Mouse (Mus musculus) neural tube, embryonic 12.5 days (tissue): Measurements from ENCODE around the gene Col6a2. TPM values are rescaled to one million over a fixed set of nuclear protein-coding genes. Genes with fewer than 3 reads are reported as not detected.

Experiments
- ATAC-seq: fragments of 200-750 bp; cut with Nextera tagmentation; 2 replicates; pipeline ENCODE4 v1.8.0; 2017; ENCODE audit warnings: low read depth, mild to moderate bottlenecking, moderate TSS enrichment, moderate library complexity; ENCODE audit not compliant: low FRiP score
- H3K27ac ChIP-seq: fragments of 300-500 bp; sonication (generic); 2 replicates; pipeline ENCODE4 v1.5.1; 2016
- H3K27me3 ChIP-seq: fragments of 300-500 bp; sonication (generic); replicated peaks from 2 replicates; pipeline ENCODE4 v1.6.1; 2016; ENCODE audit warnings: mild to moderate bottlenecking
- H3K36me3 ChIP-seq: fragments of 300-500 bp; sonication (generic); 2 replicates; pipeline ENCODE4 v1.6.1; 2016; ENCODE audit warnings: mild to moderate bottlenecking
- H3K4me1 ChIP-seq: fragments of 300-500 bp; sonication (generic); 2 replicates; pipeline ENCODE4 v1.6.1; 2016
- H3K4me2 ChIP-seq: fragments of 300-500 bp; sonication (generic); replicated peaks from 2 replicates; pipeline ENCODE4 v1.6.1; 2016; ENCODE audit warnings: mild to moderate bottlenecking
- H3K4me3 ChIP-seq: fragments of 300-500 bp; sonication (generic); 2 replicates; pipeline ENCODE4 v1.5.1; 2016
- H3K9ac ChIP-seq: fragments of 300-500 bp; sonication (generic); 2 replicates; pipeline ENCODE4 v1.6.1; 2016; ENCODE audit warnings: mild to moderate bottlenecking
- H3K9me3 ChIP-seq: fragments of 300-500 bp; sonication (generic); 2 replicates; pipeline ENCODE4 v1.6.1; 2016; ENCODE audit warnings: mild to moderate bottlenecking
- WGBS: fragments of 180-500 bp; shearing (Covaris S2); methylation state at CpG from one replicate; pipeline ENCODE4 v1.1.7; 2016; 5-methylcytosine and 5-hydroxymethylcytosine counted together
- polyA plus RNA-seq: library from polyadenylated mRNA; unstranded; fragments of >200 nt; fragmentation: Nextera tagmentation; extraction: Ambion mirVana; gene quantifications from 2 replicates; pipeline ENCODE4 v1.2.1, GENCODE M21; 2016

Gene Col6a2
- polyA plus RNA-seq, 1 experiment from 2014 or later: 31.0 TPM

DNA sequence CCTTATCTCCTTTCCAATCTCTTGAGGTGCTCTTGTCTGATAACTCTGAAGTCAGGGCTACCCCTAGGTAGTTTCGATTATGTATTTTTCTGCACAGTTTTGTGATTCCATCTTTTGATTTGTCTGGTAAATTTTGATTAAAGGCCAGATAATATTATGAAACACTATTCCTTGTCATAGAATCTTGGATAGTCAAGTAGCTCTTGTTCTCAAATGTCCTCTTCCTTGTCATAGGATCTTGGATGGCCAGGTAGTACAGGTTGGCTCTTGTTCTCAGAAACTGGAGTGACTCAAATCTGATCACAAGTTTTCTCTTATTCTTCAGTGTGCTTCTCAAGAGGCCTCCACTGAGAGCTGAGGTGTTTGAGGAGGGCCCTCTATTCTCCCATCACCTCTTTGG, 7.2 kb upstream of the Col6a2 start:
- Histone ChIP-seq H3K9me3 (no peaks in the 10 kb centered on the region), H3K4me2 (no peak overlapping the region), H3K9ac (no peak overlapping the region), H3K4me1 (no peaks in the 10 kb centered on the region), H3K4me3 (no peak overlapping the region), H3K27ac (no peak overlapping the region), H3K27me3 (no peaks in the 10 kb centered on the region), H3K36me3 (no peaks in the 10 kb centered on the region)
- no peak for ATAC-seq
- WGBS: 90% methylated on average over 1 of the region's 1 CpGs

DNA sequence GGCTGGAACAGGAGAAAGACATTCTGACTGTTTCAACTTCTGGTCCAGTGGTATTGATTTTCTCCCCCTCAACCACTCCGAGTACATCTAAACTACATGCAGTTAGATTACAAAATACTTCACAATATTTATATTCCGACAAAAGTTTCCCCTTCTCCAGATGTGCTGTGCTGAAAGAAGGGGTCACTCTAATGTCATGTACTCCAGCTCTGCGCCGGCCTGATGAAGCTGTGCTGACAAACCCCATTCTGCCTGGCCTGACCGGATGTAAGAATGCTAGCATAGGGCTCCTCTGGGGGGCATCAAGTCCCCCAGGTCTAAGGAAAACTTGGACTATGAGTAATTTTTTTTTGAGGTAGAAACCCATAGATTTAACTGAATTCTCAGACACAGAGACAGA, 4.3 kb upstream of the Col6a2 start:
- H3K27ac ChIP-seq: no peak overlapping the region
- 91% methylated on average over 5 of the region's 5 CpGs for WGBS
- ATAC-seq: no peak
- peaks cover 7% of the 10 kb centered on the region for H3K4me1 ChIP-seq
- H3K9ac ChIP-seq: no peak overlapping the region
- H3K4me3 ChIP-seq: no peak overlapping the region
- H3K36me3 ChIP-seq: no peaks in the 10 kb centered on the region
- no peak overlapping the region for H3K4me2 ChIP-seq
- H3K27me3 ChIP-seq: no peaks in the 10 kb centered on the region
- H3K9me3 ChIP-seq: no peaks in the 10 kb centered on the region

DNA sequence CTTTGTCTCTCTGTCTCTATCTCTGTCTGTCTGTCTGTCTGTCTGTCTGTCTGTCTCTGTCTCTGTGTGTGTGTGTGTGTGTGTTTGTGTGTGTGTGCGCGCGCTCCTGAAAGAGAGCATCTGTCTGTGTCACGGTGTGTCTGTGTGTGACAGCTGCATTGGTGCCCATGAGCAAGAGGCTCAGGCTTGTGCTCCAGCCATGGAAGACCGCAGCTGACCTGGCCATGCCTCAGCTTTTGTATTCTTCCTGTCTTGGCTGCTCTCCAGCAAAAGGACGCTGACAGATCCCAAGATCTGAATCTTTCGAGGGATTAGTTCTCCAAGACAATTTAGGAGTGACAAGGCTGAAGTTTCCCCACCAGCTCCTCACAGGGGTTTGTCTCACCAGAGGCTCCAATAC, 1.5 kb upstream of the Col6a2 start:
- Histone ChIP-seq H3K27ac (no peak overlapping the region), H3K9ac (no peak overlapping the region), H3K4me1 (peaks cover 7% of the 10 kb centered on the region), H3K4me3 (no peak overlapping the region), H3K4me2 (no peak overlapping the region), H3K27me3 (no peaks in the 10 kb centered on the region), H3K9me3 (no peaks in the 10 kb centered on the region), H3K36me3 (no peaks in the 10 kb centered on the region)
- no peak for ATAC-seq
- WGBS: 86% methylated on average over 7 of the region's 7 CpGs

DNA sequence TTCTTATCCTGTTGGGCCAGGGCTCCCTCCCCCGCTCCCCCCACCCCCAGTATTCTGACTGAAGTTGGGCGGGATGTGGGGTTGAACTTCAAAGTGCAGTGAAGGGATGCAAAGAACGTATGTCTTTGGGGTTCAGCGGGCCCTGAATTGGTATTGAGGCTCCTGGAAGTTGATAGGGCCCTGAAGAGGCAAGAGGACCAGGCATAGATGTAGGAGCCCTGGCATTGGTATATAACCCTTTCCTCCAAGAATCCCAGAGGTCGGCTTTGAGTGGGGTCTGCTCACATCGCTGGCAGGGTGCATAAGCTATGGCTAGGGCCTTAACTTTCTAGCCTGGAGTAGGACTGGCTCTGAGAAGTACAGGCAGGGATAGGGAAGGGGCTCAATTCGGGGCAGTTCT, 304 bp upstream of the Col6a2 start:
- Histone ChIP-seq H3K36me3 (no peaks in the 10 kb centered on the region), H3K4me2 (peak overlapping the region; percentile 68), H3K4me1 (peaks cover 7% of the 10 kb centered on the region), H3K27ac (no peak overlapping the region), H3K4me3 (peak overlapping the region; percentile 37; the same call in 1 of the 2 replicates), H3K9me3 (no peaks in the 10 kb centered on the region), H3K9ac (no peak overlapping the region), H3K27me3 (no peaks in the 10 kb centered on the region)
- ATAC-seq: peak; percentile 44; the same call in 1 of the 2 replicates
- WGBS: 17% methylated on average over 7 of the region's 7 CpGs

DNA sequence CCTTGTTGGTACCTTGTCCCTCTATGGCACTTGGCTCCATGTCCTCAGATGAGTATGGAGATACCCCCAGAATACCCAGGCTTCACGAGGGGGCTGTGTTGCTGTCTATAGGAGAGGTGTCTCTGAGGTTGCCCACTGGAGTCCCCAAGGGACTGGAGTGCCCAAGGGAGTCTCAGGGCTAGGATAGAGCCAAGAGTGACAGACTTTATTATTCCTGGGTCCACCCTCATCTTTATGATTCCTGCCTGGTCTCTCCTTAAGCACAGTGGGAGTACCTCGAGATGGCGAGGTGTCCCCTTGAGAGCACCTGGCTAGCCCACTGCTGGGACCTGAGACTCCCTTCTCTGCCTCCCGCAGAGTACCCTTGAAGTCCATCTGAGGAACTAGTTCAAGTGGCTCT, 1.0 kb downstream of the Col6a2 start:
- H3K9ac ChIP-seq: no peak overlapping the region
- ATAC-seq: no peak
- peak overlapping the region; percentile 68; the same call in 1 of the 2 replicates for H3K4me2 ChIP-seq
- peaks cover 7% of the 10 kb centered on the region for H3K4me1 ChIP-seq
- WGBS: 77% methylated on average over 4 of the region's 4 CpGs
- H3K27me3 ChIP-seq: no peaks in the 10 kb centered on the region
- H3K4me3 ChIP-seq: peak overlapping the region; percentile 37; the same call in 1 of the 2 replicates
- H3K27ac ChIP-seq: no peak overlapping the region
- no peaks in the 10 kb centered on the region for H3K36me3 ChIP-seq
- no peaks in the 10 kb centered on the region for H3K9me3 ChIP-seq

DNA sequence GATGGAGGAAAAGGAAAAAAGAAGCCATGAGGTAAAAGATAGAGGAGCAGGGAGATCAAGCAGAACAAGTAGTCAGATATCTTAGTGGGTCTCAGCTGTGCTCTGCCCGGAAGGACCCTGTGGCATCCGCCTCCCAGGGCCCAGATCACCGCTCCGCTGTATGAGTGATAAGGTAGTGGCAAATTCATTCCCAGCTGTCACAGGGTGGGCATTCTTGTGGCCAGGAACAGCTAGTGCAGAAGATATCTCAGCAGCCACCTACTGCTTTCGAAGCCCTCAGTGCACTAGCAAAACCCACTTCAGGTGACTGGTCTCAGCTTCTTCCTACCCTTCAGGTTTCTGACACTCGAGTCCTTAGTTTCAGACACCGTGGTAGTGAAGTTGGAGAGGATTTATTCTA, 11.0 kb downstream of the Col6a2 start:
- H3K9ac ChIP-seq: no peak overlapping the region
- WGBS: 92% methylated on average over 7 of the region's 7 CpGs
- no peaks in the 10 kb centered on the region for H3K4me1 ChIP-seq
- no peaks in the 10 kb centered on the region for H3K36me3 ChIP-seq
- H3K27ac ChIP-seq: no peak overlapping the region
- H3K9me3 ChIP-seq: no peaks in the 10 kb centered on the region
- no peaks in the 10 kb centered on the region for H3K27me3 ChIP-seq
- H3K4me2 ChIP-seq: no peak overlapping the region
- H3K4me3 ChIP-seq: no peak overlapping the region
- ATAC-seq: no peak

DNA sequence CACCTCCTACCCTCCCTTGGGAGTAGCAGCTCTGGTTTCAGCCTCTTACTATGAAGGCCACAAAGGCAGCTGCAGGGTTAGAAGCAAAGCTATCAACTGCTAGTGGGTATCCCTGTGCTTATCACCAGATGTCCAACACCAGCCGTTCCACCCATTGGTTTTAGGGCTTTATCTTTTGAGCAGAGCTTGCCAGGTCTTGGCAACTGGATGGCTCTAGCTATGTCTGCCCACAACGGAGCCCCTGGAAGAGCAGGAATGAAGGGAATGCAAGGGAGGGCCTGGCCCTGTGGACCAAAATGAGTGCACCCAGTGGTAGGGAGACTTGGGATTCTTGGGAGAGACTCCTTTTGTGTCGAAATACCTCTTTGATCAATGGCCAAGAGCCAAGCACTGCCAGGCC, 20.7 kb downstream of the Col6a2 start:
- Histone ChIP-seq H3K9me3 (no peaks in the 10 kb centered on the region), H3K4me2 (no peak overlapping the region), H3K36me3 (no peaks in the 10 kb centered on the region), H3K27me3 (no peaks in the 10 kb centered on the region), H3K4me3 (no peak overlapping the region), H3K27ac (no peak overlapping the region), H3K9ac (no peak overlapping the region), H3K4me1 (no peaks in the 10 kb centered on the region)
- ATAC-seq: no peak
- WGBS: 91% methylated on average over 3 of the region's 3 CpGs

DNA sequence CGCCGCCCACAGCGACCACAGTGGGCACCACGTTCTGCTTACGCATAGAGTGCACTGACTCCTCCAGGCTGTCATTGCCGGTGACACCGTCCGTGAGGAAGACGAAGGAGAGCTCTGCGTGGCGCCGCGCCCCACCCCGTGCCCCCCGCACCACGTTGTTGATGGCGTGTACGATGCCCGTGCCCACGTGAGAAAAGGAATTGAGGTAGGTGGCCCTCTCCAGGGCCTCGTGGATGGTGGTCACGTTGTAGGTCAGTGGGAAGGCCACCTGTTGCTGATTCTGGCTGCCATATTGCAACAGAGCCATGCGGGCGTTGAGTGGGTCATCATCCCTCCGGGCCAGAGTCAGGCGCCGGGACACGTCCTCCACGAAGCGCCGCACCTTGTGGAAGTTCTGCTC, 27.1 kb downstream of the Col6a2 start:
- no peak overlapping the region for H3K4me3 ChIP-seq
- 93% methylated on average over 31 of the region's 31 CpGs for WGBS
- H3K36me3 ChIP-seq: no peaks in the 10 kb centered on the region
- H3K4me2 ChIP-seq: no peak overlapping the region
- no peaks in the 10 kb centered on the region for H3K9me3 ChIP-seq
- H3K9ac ChIP-seq: no peak overlapping the region
- no peak for ATAC-seq
- no peak overlapping the region for H3K27ac ChIP-seq
- H3K27me3 ChIP-seq: no peaks in the 10 kb centered on the region
- H3K4me1 ChIP-seq: no peaks in the 10 kb centered on the region

DNA sequence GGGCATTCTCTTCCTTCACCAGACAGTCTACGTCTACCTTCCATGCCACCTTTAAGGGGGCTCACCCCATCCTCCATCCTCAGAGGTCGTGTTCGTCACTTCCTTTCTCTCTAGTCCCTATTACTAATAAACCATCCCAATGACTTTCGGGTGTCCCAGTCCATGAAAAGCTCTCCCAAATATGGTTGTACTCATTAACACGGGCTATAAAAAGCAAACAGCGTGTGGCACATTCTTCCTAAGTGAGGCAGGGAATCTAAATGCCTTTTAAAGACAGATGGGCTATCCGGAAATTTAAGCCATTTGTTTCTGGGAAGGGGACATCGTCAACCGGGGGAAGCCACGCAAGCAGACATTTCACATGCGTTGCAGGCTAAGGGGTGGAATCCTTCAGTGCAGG, 33.2 kb downstream of the Col6a2 start:
- 63% methylated on average over 11 of the region's 11 CpGs for WGBS
- ATAC-seq: no peak

DNA sequence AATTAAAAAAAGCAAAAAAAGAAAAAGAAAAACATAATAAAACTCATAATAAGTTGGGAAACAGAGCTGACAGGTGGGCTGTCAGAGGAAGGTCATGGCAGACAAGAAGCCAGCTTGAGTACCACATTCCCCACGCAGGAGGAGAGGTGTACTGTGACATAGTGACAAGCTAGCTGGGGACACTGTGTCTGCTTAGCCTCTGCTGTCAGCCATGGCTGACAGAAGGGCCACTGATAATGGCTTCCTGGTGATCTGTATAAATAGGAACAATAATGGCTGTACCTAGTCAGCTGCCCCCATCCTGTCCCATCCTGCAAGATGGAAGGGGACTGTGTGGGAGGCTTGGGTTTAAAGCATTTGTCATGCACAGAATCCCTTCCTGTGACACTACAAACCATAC, 37.2 kb downstream of the Col6a2 start:
- Histone ChIP-seq H3K27me3 (no peaks in the 10 kb centered on the region), H3K4me2 (no peak overlapping the region), H3K9ac (no peak overlapping the region), H3K27ac (no peak overlapping the region), H3K36me3 (no peaks in the 10 kb centered on the region), H3K9me3 (no peaks in the 10 kb centered on the region), H3K4me3 (no peak overlapping the region), H3K4me1 (no peaks in the 10 kb centered on the region)
- 62% methylated on average over 1 of the region's 1 CpGs for WGBS
- ATAC-seq: no peak

More for the DNA sequence above, 33.2 kb downstream of the Col6a2 start:
- no peak overlapping the region for H3K4me2 ChIP-seq
- no peaks in the 10 kb centered on the region for H3K27me3 ChIP-seq
- H3K4me1 ChIP-seq: no peaks in the 10 kb centered on the region
- no peaks in the 10 kb centered on the region for H3K9me3 ChIP-seq
- no peak overlapping the region for H3K4me3 ChIP-seq
- H3K9ac ChIP-seq: no peak overlapping the region
- H3K36me3 ChIP-seq: no peaks in the 10 kb centered on the region
- no peak overlapping the region for H3K27ac ChIP-seq

DNA sequence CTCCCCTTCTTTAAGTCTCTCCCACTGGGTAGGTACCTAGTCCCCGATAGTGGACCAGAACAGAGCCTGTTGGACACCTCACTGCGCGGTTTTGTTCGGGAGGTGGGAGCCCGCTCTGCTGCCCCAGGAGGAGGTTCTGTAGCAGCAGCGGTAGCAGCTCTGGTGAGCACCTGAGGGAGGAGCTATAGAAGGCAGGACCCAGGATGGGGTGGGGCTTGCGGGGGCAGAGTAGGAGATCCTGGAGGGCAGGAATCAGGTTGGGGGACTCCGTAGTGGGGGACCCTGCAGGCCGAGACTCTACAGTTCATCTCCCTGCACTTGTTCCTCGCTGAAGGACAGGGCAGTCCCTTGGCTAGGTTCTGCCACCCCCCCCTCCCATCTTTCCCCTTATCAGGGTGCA, 39.3 kb downstream of the Col6a2 start:
- ATAC-seq: no peak
- H3K9me3 ChIP-seq: no peaks in the 10 kb centered on the region
- H3K4me2 ChIP-seq: peak overlapping the region; percentile 16
- H3K4me1 ChIP-seq: no peaks in the 10 kb centered on the region
- no peak overlapping the region for H3K27ac ChIP-seq
- no peak overlapping the region for H3K4me3 ChIP-seq
- WGBS: 18% methylated on average over 10 of the region's 10 CpGs
- H3K36me3 ChIP-seq: no peaks in the 10 kb centered on the region
- H3K27me3 ChIP-seq: no peaks in the 10 kb centered on the region
- H3K9ac ChIP-seq: no peak overlapping the region

DNA sequence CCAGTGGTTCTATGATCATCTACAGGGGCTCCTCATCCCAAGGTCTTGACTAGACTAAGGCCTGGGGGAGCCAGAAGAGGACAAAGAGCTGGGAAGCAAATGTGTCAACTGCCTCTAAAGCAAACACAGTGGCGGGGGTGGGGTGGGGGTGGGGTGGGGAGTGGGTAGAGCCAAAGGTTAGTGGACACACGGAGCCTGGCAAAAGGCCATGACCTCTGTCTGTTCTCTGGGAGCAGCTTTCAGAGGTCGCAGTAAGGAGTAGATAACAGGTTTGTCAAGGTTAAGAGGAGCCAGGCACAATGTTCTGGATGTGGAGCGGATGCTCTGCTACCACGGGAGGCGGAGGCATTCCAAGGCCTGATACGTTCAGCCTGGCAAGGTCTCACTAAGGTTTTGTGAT, 46.5 kb downstream of the Col6a2 start:
- Histone ChIP-seq H3K27me3 (no peaks in the 10 kb centered on the region), H3K36me3 (no peaks in the 10 kb centered on the region), H3K4me2 (no peak overlapping the region), H3K27ac (no peak overlapping the region), H3K4me1 (no peaks in the 10 kb centered on the region), H3K9ac (no peak overlapping the region), H3K9me3 (no peaks in the 10 kb centered on the region), H3K4me3 (no peak overlapping the region)
- WGBS: 78% methylated on average over 7 of the region's 7 CpGs
- no peak for ATAC-seq

DNA sequence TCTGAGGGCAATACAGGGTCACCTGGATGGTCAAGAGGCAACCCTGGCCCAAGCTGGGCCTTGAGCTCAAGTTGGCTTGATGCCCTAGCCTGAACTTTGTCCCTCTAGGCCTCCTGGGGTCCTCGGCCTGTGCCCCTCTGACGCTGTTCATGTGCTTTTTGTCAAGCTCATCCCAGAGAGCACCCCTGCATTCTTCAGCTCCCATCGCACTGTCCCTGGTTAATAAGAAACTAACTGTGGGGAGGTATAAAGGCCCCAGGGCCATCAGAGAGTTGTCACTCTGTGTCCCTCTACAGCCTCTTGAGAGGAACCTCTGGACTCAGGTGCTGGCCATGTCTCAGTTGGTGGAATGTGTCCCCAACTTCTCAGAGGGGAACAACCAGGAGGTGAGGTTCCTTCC, 48.1 kb downstream of the Col6a2 start, which contains the start of gene Ftcd:
Ftcd (plus strand) TSS at position 275 of the 400 bp plus-strand sequence.
- Histone ChIP-seq H3K9ac (no peak within 1 kb of the TSS), H3K4me1 (no peaks in the 10 kb centered on the region), H3K4me2 (no peak within 1 kb of the TSS), H3K9me3 (no peaks in the 10 kb centered on the region), H3K4me3 (no peak within 1 kb of the TSS), H3K36me3 (no peaks in the 10 kb centered on the region), H3K27me3 (no peaks in the 10 kb centered on the region), H3K27ac (no peak within 1 kb of the TSS)
- ATAC-seq: no peak
- WGBS: 77% methylated on average over 3 of the region's 3 CpGs
